ENCODE assay signal across 26 mouse cellular contexts in the genomic region with DNA sequence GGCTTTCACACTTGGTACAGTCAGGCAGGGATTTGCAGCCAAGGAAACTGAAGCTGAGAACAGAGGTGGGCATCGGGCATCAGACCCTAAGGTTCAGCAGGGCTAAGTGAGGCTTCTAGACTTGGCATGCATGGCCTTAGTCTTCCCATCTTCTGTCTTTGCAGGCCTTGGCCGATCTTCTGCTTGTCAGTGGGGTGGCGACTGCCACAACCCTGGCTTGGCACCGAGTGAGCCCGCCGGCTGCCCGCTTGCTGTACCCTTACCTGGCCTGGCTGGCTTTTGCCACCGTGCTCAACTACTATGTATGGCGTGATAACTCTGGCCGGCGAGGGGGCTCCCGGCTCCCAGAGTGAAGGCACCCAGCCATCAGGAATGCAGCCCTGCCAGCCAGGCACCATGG. TPM values are rescaled to one million over a fixed set of nuclear protein-coding genes. Genes with fewer than 3 reads are reported as not detected.
DNase-seq lines count a peak whose midpoint lies in the region; ATAC-seq and TF ChIP-seq lines count a peak whose summit lies in the region.
"Had no signal": no experiment of that assay in that cellular context is flagged by ENCODE, and none has a peak within 500 bp of the region (broad histone marks: within the 10 kb centered on the region; RNA-seq: fewer than 3 reads in every experiment).

No protein-coding gene starts in this region.

- 29% methylated on average over 12 of the region's 12 CpGs for whole genome bisulfite sequencing in cerebellum, adult 2 months

- no peak for TF ChIP-seq POLR2A in cerebellum, adult 2 months (IDR thresholded peaks at IDR 0.05; ENCODE audit: borderline replicate concordance, insufficient read depth, low read length)

- no peak for TF ChIP-seq CTCF in cerebellum, adult 2 months (IDR thresholded peaks at IDR 0.05; ENCODE audit: borderline replicate concordance, insufficient read depth, low read depth, low read length)

- no peak overlapping the region for H3K27ac ChIP-seq in cerebellum, adult 2 months (ENCODE audit: insufficient read depth, low read length)
- H3K27ac ChIP-seq: embryonic facial prominence, embryonic 15.5 days; forebrain, embryonic 10.5 days; forebrain, embryonic 15.5 days; heart, embryonic 13.5 days; hindbrain, embryonic 15.5 days had no signal

- no peaks in the 10 kb centered on the region for H3K27me3 ChIP-seq in cerebellum, adult 2 months (ENCODE audit: control insufficient read depth, insufficient read depth, low read length)
- H3K27me3 ChIP-seq: embryonic facial prominence, embryonic 15.5 days; forebrain, embryonic 15.5 days; heart, embryonic 13.5 days; hindbrain, embryonic 15.5 days; Patski had no signal

- ATAC-seq in cerebellum, adult (ENCODE audit: insufficient number of reproducible peaks, low FRiP score, low TSS enrichment): no peak
- ATAC-seq in megakaryocyte, adult 5-6 weeks (ENCODE audit: poor library complexity, severe bottlenecking): no peak
- ATAC-seq: activated CD4-positive, CD25-positive, alpha-beta regulatory T cell, adult 4 months; CD4-positive, CD25-positive, alpha-beta regulatory T cell, adult 4 months; forebrain, embryonic 15.5 days; intestine, postnatal 0 days; Patski had no signal

- peak; percentile 35 for DNase-seq in cerebellum, adult 11 months
- peak; percentile 55 to 58 for DNase-seq in cerebellum, adult 2 months
- peak; percentile 48 to 72 for DNase-seq in cerebellum, postnatal 10 days
- DNase-seq in spleen, adult 18-20 months: no peak
- no peak for DNase-seq in adrenal gland, adult 2 months
- DNase-seq: adrenal gland, postnatal 36 days; B cell, adult 2 months; embryo, embryonic 11 days; gastrocnemius, postnatal 36 days; heart, adult 11 months; heart, postnatal 36 days; kidney, adult 8-10 months had no signal

- no peaks in the 10 kb centered on the region for H3K4me1 ChIP-seq in cerebellum, adult 2 months (ENCODE audit: control insufficient read depth, insufficient read depth, low read length)
- H3K4me1 ChIP-seq: embryonic facial prominence, embryonic 15.5 days; forebrain, embryonic 10.5 days; forebrain, embryonic 15.5 days; hindbrain, embryonic 15.5 days had no signal

- no peak overlapping the region for H3K4me3 ChIP-seq in cerebellum, adult 2 months (replicated peaks; ENCODE audit: insufficient read depth, low read depth, low read length)
- H3K4me3 ChIP-seq: embryonic facial prominence, embryonic 15.5 days; erythroblast, embryonic 14.5 days; forebrain, embryonic 10.5 days; forebrain, embryonic 15.5 days; heart, embryonic 13.5 days; hindbrain, embryonic 15.5 days had no signal

RNA-seq across cellular contexts. Expression of a gene that starts 10.0 kb away (rescaled TPM):
- 22.9 and 25.0 TPM in 2 replicates for polyA plus RNA-seq in cerebellum, adult 2 months (2012; rRNA removed)
- 4.3 and 5.2 TPM in 2 replicates for total RNA-seq in megakaryocyte, adult 5-6 weeks (2015)
- 7.0 and 8.0 TPM in 2 replicates for total RNA-seq in megakaryocyte, adult 5-6 weeks (2017)
- 10 to 100 TPM; 26.2 to 45.8 TPM for total RNA-seq in adrenal gland, adult 2 months (2021)
- 86.0 and 113 TPM in 2 replicates for polyA plus RNA-seq in adrenal gland, adult 2 months (2012; rRNA removed)

RNA-seq across cellular contexts. Expression of a gene that starts 10.2 kb away (rescaled TPM):
- polyA plus RNA-seq in cerebellum, adult 2 months (2012; rRNA removed): 12.2 and 13.7 TPM in 2 replicates
- total RNA-seq in megakaryocyte, adult 5-6 weeks (2015): 184 and 209 TPM in 2 replicates
- total RNA-seq in megakaryocyte, adult 5-6 weeks (2017): 112 and 119 TPM in 2 replicates
- total RNA-seq in adrenal gland, adult 2 months (2021): 100 to 1,000 TPM; 298 to 606 TPM
- 1,564 and 1,830 TPM in 2 replicates for polyA plus RNA-seq in adrenal gland, adult 2 months (2012; rRNA removed)

RNA-seq across cellular contexts. Expression of a gene that starts 21.4 kb away (rescaled TPM):
- 15.7 and 16.1 TPM in 2 replicates for polyA plus RNA-seq in cerebellum, adult 2 months (2012; rRNA removed)
- total RNA-seq in megakaryocyte, adult 5-6 weeks (2015): 5.9 and 6.1 TPM in 2 replicates
- 3.0 and 6.5 TPM in 2 replicates for total RNA-seq in megakaryocyte, adult 5-6 weeks (2017)
- 10 to 100 TPM; 31.7 to 46.2 TPM for total RNA-seq in adrenal gland, adult 2 months (2021)
- polyA plus RNA-seq in adrenal gland, adult 2 months (2012; rRNA removed): 47.4 and 48.0 TPM in 2 replicates

RNA-seq across cellular contexts. Expression of a gene that starts 46.9 kb away (rescaled TPM):
- 0.31 and 0.84 TPM in 2 replicates for polyA plus RNA-seq in cerebellum, adult 2 months (2012; rRNA removed)
- 0.41 TPM in 1 of 2 replicates, not detected in the other for total RNA-seq in megakaryocyte, adult 5-6 weeks (2015)
- total RNA-seq in megakaryocyte, adult 5-6 weeks (2017): 0.40 TPM in 1 of 2 replicates, not detected in the other
- total RNA-seq in adrenal gland, adult 2 months (2021): 1 to 10 TPM; 3.2 to 7.3 TPM
- 9.1 and 11.4 TPM in 2 replicates for polyA plus RNA-seq in adrenal gland, adult 2 months (2012; rRNA removed)
- total RNA-seq: common myeloid progenitor, adult 5-6 weeks; G1E had no signal
- polyA plus RNA-seq: erythroblast, embryonic 14.5 days; G1E had no signal

Comparison
In these comparisons a context has a peak if more than half of its experiments do, and no peak if none do; other contexts are left out.
1. DNase-seq: peak in cerebellum, adult 11 months (single experiment), cerebellum, adult 2 months (2 of 2) and cerebellum, postnatal 10 days (2 of 2); none in spleen, adult 18-20 months (0 of 2) and adrenal gland, adult 2 months (single experiment).
2. RNA of a gene that starts 21.4 kb away (total RNA-seq): 31.7 to 46.2 TPM in adrenal gland, adult 2 months; 3.0 to 6.5 TPM in megakaryocyte, adult 5-6 weeks; every median in the first group is over 4 times any median in the second.